Mouse (Mus musculus): ENCODE measurements around the gene H2-M2. TPM values are rescaled to one million over a fixed set of nuclear protein-coding genes. Genes with fewer than 3 reads are reported as not detected.
"Not testable (repeated sequence)": the region's sequence is repeated elsewhere in the genome, so short reads cannot be mapped to it uniquely, and the experiment has no call there.

The H2-M2 gene
- not detected in 2 replicates for polyA plus RNA-seq (2015; fragmentation: Nextera tagmentation; extraction: Ambion mirVana)

DNA sequence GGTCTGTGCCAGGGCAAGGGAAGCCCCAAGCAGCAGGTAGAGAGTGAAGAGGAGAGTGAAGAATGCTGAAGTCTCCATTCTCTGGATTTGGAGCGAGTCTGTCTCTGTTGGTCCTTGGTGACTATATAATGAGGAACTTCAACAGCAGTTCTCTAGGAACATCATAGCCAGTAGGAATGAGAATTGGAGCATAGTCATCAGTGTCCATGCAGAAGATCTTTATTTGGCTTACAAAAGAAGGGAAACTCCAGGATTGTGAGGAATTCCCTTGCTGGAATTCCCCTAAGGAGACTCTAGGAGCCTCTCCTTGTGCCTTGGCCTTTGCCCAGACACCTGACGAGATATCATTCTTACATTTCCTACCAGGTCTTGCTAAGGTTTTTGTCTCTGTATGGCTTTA lies at the start of gene H2-M2:
Gene H2-M2, minus strand, starts transcription at position 101 of the 400 bp plus-strand sequence.
- 73% methylated on average over 2 of the region's 2 CpGs for WGBS
- no peak within 1 kb of the TSS for H3K4me2 ChIP-seq

DNA sequence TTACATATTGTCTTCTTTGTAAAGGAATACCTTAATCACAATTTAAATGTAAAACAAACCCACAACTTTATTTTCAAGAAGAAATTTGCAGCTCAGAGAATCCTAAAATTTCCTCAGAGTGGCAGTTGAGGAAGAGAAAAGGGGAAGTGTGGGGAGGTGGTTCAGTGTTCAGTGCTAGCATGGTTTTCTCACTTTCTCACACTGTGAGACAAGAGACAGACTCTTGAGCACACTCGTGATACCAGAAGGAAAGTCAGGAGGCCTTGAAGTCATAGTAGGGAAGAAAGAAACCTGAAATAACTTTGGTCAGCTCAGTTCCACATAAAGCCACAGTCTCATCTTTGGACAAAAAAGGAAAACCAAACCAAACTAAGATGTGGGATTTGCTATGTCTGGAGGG lies 42.1 kb upstream of the H2-M2 start:
- not testable (repeated sequence) for H3K27me3 ChIP-seq; H3K36me3 ChIP-seq; H3K4me1 ChIP-seq; H3K9ac ChIP-seq; H3K27ac ChIP-seq; H3K4me3 ChIP-seq; H3K4me2 ChIP-seq; H3K9me3 ChIP-seq; ATAC-seq (ENCODE audit: insufficient number of reproducible peaks, insufficient read depth, low FRiP score, low TSS enrichment, low read depth)
- 56% methylated on average over 1 of the region's 1 CpGs for WGBS

More for the DNA sequence above, at the start of gene H2-M2:
- H3K4me3 ChIP-seq = no peak within 1 kb of the TSS
- no peak within 1 kb of the TSS for H3K27ac ChIP-seq
- no peaks in the 10 kb centered on the region for H3K27me3 ChIP-seq
- no peak within 1 kb of the TSS for H3K9ac ChIP-seq
- H3K9me3 ChIP-seq = 0 out of 2 replicates have a peak, but pooled peaks cover 5% of the 10 kb centered on the region
- no peaks in the 10 kb centered on the region for H3K36me3 ChIP-seq
- ATAC-seq (ENCODE audit: insufficient number of reproducible peaks, insufficient read depth, low FRiP score, low TSS enrichment, low read depth) = no peak
- H3K4me1 ChIP-seq = no peaks in the 10 kb centered on the region

DNA sequence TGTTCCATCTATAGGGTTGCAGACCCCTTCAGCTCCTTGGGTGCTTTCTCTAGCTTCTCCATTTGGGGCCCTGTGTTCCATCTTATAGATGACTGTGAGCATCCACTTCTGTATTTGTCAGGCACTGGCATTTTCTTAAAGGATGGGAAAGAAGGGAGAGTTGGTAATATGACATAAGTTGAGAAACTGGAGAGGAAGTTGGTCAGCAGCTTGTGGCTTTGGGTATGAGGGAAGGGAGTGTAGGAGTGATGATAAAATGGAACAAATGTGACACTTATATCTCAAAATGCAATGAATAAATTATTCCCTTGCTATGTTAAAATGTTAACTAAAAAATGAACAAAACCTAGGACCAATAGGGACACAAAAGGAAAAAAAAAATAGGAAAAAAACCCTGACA lies 41.3 kb upstream of the H2-M2 start:
- not testable (repeated sequence) for H3K9me3 ChIP-seq; H3K4me1 ChIP-seq; ATAC-seq (ENCODE audit: insufficient number of reproducible peaks, insufficient read depth, low FRiP score, low TSS enrichment, low read depth); H3K4me2 ChIP-seq; H3K4me3 ChIP-seq; H3K36me3 ChIP-seq; H3K27me3 ChIP-seq; H3K27ac ChIP-seq; H3K9ac ChIP-seq

DNA sequence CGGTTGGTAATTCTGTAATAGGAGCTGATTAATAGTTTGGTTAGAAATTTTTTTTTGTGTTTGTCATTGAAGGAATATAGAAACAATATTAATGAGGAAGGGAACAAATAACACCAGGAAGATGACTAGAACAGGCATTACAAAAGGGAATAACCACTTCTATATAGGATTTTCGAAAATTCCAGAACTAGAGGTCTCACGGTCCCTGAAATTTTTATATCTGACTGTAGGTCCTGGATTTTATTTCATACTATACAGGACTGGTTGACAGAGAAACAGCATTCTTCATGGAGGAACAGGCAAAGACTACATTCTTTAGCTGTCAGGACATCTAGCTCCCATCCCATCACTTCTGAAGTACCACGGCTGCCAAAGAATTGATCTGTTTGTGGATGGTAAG lies 24.4 kb upstream of the H2-M2 start, which contains the start of gene Olfr111:
Gene Olfr111, plus strand, starts transcription at position 301 of the 400 bp plus-strand sequence.
- 90% methylated on average over 4 of the region's 4 CpGs for WGBS

DNA sequence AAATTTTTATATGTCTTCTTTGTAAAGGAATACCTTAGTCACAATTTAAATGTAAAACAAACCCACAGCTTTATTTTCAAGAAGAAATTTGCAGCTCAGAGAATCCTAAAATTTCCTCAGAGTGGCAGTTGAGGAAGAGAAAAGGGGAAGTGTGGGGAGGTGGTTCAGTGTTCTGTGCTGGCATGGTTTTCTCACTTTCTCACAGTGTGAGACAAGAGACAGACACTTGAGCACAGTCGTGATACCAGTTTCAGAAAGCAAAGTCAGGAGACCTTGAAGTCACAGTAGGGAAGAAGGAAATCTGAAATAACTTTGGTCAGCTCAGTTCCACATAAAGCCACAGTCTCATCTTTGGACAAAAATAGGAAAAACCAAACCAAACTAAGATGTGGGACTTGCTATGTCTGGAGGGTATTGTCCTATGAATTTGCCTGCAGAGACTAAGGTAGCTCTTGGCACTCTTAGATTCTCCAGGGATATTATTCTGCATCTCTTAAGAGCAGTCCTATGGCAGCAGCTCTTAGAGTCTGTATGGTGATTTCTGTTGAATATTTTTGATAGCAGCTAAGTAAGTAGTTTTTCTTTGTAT lies 8.7 kb upstream of the H2-M2 start, which contains the start of gene Olfr110:
Gene Olfr110, plus strand, starts transcription at position 539 of the 589 bp plus-strand sequence.
- no peaks in the 10 kb centered on the region for H3K36me3 ChIP-seq
- H3K27me3 ChIP-seq = no peaks in the 10 kb centered on the region
- no peak within 1 kb of the TSS for H3K4me2 ChIP-seq
- H3K4me3 ChIP-seq = no peak within 1 kb of the TSS
- 56% methylated on average over 1 of the region's 1 CpGs for WGBS
- no peak within 1 kb of the TSS for H3K9ac ChIP-seq
- H3K4me1 ChIP-seq = no peaks in the 10 kb centered on the region
- H3K9me3 ChIP-seq = no peaks in the 10 kb centered on the region
- no peak within 1 kb of the TSS for H3K27ac ChIP-seq
- no peak for ATAC-seq (ENCODE audit: insufficient number of reproducible peaks, insufficient read depth, low FRiP score, low TSS enrichment, low read depth)

More for the DNA sequence above, 24.4 kb upstream of the H2-M2 start, which contains the start of gene Olfr111:
- ATAC-seq (ENCODE audit: insufficient number of reproducible peaks, insufficient read depth, low FRiP score, low TSS enrichment, low read depth) = no peak
- no peaks in the 10 kb centered on the region for H3K9me3 ChIP-seq
- H3K4me1 ChIP-seq = no peaks in the 10 kb centered on the region
- no peak within 1 kb of the TSS for H3K27ac ChIP-seq
- H3K4me3 ChIP-seq = no peak within 1 kb of the TSS
- no peaks in the 10 kb centered on the region for H3K36me3 ChIP-seq
- H3K4me2 ChIP-seq = no peak within 1 kb of the TSS
- H3K27me3 ChIP-seq = no peaks in the 10 kb centered on the region
- H3K9ac ChIP-seq = no peak within 1 kb of the TSS

DNA sequence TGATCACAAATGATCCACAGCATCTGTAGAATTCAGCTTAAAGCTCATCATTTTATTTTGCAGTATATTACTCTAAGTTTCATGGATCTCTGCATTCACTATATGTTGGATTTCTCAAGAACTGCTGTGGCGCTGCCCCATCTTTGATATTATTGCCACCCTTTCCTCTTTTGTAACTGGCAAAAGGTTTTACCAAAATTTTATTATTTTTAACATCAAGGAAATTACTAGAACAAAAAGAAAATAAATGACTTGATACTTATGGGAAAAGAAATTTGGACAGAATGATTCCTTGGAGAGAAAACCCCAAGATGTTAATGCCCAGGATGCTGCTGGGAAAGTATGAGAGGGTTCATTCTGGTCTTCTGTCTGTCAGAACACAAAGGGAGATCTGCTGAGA lies 24.7 kb downstream of the H2-M2 start, which contains the start of gene Olfr109:
Gene Olfr109, plus strand, starts transcription at position 301 of the 400 bp plus-strand sequence.
- Histone ChIP-seq H3K27ac (no peak within 1 kb of the TSS), H3K27me3 (no peaks in the 10 kb centered on the region), H3K36me3 (no peaks in the 10 kb centered on the region), H3K9ac (no peak within 1 kb of the TSS), H3K4me3 (no peak within 1 kb of the TSS), H3K4me1 (no peaks in the 10 kb centered on the region), H3K9me3 (no peaks in the 10 kb centered on the region), H3K4me2 (no peak within 1 kb of the TSS)
- no peak for ATAC-seq (ENCODE audit: insufficient number of reproducible peaks, insufficient read depth, low FRiP score, low TSS enrichment, low read depth)
- 89% methylated on average over 1 of the region's 1 CpGs for WGBS

DNA sequence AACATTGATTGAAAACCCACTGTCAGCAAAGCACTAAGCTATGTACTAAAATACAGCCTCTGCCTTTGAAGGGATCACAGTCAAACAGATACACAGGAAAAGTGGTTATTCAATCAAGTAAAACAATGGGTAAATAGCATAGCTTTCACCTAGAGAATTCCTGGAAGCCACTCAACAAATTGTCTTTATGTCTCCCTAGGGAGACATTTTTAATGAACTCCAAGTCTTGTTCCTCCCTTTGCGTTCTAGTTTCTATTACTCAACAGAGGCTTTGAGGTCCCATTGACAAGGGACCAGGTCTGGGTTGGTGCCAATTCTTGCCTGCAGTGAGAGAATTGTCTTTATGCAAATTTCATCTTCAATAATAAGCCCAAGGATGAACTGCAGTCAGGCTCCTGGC lies 38.2 kb downstream of the H2-M2 start, which contains the start of gene Olfr108:
Gene Olfr108, plus strand, starts transcription at position 301 of the 400 bp plus-strand sequence.
- H3K36me3 ChIP-seq = no peaks in the 10 kb centered on the region
- no peaks in the 10 kb centered on the region for H3K9me3 ChIP-seq
- ATAC-seq (ENCODE audit: insufficient number of reproducible peaks, insufficient read depth, low FRiP score, low TSS enrichment, low read depth) = no peak
- no peak within 1 kb of the TSS for H3K4me2 ChIP-seq
- no peak within 1 kb of the TSS for H3K4me3 ChIP-seq
- no peak within 1 kb of the TSS for H3K9ac ChIP-seq
- H3K27me3 ChIP-seq = no peaks in the 10 kb centered on the region
- no peak within 1 kb of the TSS for H3K27ac ChIP-seq
- no peaks in the 10 kb centered on the region for H3K4me1 ChIP-seq
- WGBS = 87% methylated on average over 1 of the region's 1 CpGs

Other genes with a start within 250 kb of the H2-M2 start
- gene Olfr97, start 246.2 kb downstream of the H2-M2 start, polyA plus RNA-seq (2015; fragmentation: Nextera tagmentation; extraction: Ambion mirVana) = not detected in 2 replicates
- not detected in 2 replicates for gene Olfr98, start 219.8 kb downstream of the H2-M2 start, polyA plus RNA-seq (2015; fragmentation: Nextera tagmentation; extraction: Ambion mirVana)
- 0.94 and 1.4 TPM in 2 replicates for gene H2-M3, start 213.3 kb downstream of the H2-M2 start, polyA plus RNA-seq (2015; fragmentation: Nextera tagmentation; extraction: Ambion mirVana)
- gene Olfr99, start 200.1 kb downstream of the H2-M2 start, polyA plus RNA-seq (2015; fragmentation: Nextera tagmentation; extraction: Ambion mirVana) = not detected in 2 replicates
- gene Olfr101, start 179.2 kb downstream of the H2-M2 start, polyA plus RNA-seq (2015; fragmentation: Nextera tagmentation; extraction: Ambion mirVana) = not detected in 2 replicates
- not detected in 2 replicates for gene Olfr102, start 166.5 kb downstream of the H2-M2 start, polyA plus RNA-seq (2015; fragmentation: Nextera tagmentation; extraction: Ambion mirVana)
- not detected in 2 replicates for gene Olfr103, start 143.9 kb downstream of the H2-M2 start, polyA plus RNA-seq (2015; fragmentation: Nextera tagmentation; extraction: Ambion mirVana)
- gene Olfr104-ps, start 124.0 kb downstream of the H2-M2 start, polyA plus RNA-seq (2015; fragmentation: Nextera tagmentation; extraction: Ambion mirVana) = not detected in 2 replicates
- not detected in 2 replicates for gene Olfr105-ps, start 104.5 kb downstream of the H2-M2 start, polyA plus RNA-seq (2015; fragmentation: Nextera tagmentation; extraction: Ambion mirVana)
- gene Olfr106-ps, start 93.2 kb downstream of the H2-M2 start, polyA plus RNA-seq (2015; fragmentation: Nextera tagmentation; extraction: Ambion mirVana) = not detected in 2 replicates
- gene Olfr107, start 84.3 kb downstream of the H2-M2 start, polyA plus RNA-seq (2015; fragmentation: Nextera tagmentation; extraction: Ambion mirVana) = not detected in 2 replicates
- not detected in 2 replicates for gene Olfr108, start 38.1 kb downstream of the H2-M2 start, polyA plus RNA-seq (2015; fragmentation: Nextera tagmentation; extraction: Ambion mirVana)
- gene Olfr109, start 24.6 kb downstream of the H2-M2 start, polyA plus RNA-seq (2015; fragmentation: Nextera tagmentation; extraction: Ambion mirVana) = not detected in 2 replicates
- gene Olfr110, start 8.9 kb upstream of the H2-M2 start, polyA plus RNA-seq (2015; fragmentation: Nextera tagmentation; extraction: Ambion mirVana) = not detected in 2 replicates
- not detected in 2 replicates for gene Olfr111, start 24.5 kb upstream of the H2-M2 start, polyA plus RNA-seq (2015; fragmentation: Nextera tagmentation; extraction: Ambion mirVana)
- gene Olfr112, start 85.9 kb upstream of the H2-M2 start, polyA plus RNA-seq (2015; fragmentation: Nextera tagmentation; extraction: Ambion mirVana) = 0.20 TPM in 1 of 2 replicates, not detected in the other
- gene Olfr113, start 94.1 kb upstream of the H2-M2 start, polyA plus RNA-seq (2015; fragmentation: Nextera tagmentation; extraction: Ambion mirVana) = not detected in 2 replicates
- not detected in 2 replicates for gene Olfr114, start 109.2 kb upstream of the H2-M2 start, polyA plus RNA-seq (2015; fragmentation: Nextera tagmentation; extraction: Ambion mirVana)
- gene Olfr115, start 143.6 kb upstream of the H2-M2 start, polyA plus RNA-seq (2015; fragmentation: Nextera tagmentation; extraction: Ambion mirVana) = not detected in 2 replicates
- not detected in 2 replicates for gene Olfr116, start 143.6 kb upstream of the H2-M2 start, polyA plus RNA-seq (2015; fragmentation: Nextera tagmentation; extraction: Ambion mirVana)
- not detected in 2 replicates for gene Olfr117, start 180.2 kb upstream of the H2-M2 start, polyA plus RNA-seq (2015; fragmentation: Nextera tagmentation; extraction: Ambion mirVana)
- gene Olfr118, start 183.4 kb upstream of the H2-M2 start, polyA plus RNA-seq (2015; fragmentation: Nextera tagmentation; extraction: Ambion mirVana) = not detected in 2 replicates
- gene Olfr119, start 213.0 kb upstream of the H2-M2 start, polyA plus RNA-seq (2015; fragmentation: Nextera tagmentation; extraction: Ambion mirVana) = not detected in 2 replicates
- not detected in 2 replicates for gene Olfr120, start 238.3 kb upstream of the H2-M2 start, polyA plus RNA-seq (2015; fragmentation: Nextera tagmentation; extraction: Ambion mirVana)

All from embryonic facial prominence, embryonic 13.5 days (tissue).